Mouse (Mus musculus) ES-E14 (cell line): ENCODE results near the gene Zdhhc13. TPM values are rescaled to one million over a fixed set of nuclear protein-coding genes. Genes with fewer than 3 reads are reported as not detected.
A peak's percentile ranks its signal among the peaks of the same experiment; 100 is the strongest.

Experiments
- DNase-seq: peaks from one replicate; pipeline ENCODE4 v3.0.0-alpha.2; 2013; ENCODE audit warnings: low read depth, low spot score
- H3K27ac ChIP-seq: 2 replicates; pipeline ENCODE4 v1.5.1; 2012; ENCODE audit warnings: low read depth, mild to moderate bottlenecking, low read length, moderate library complexity, mixed read lengths; ENCODE audit not compliant: poor library complexity, insufficient read depth, severe bottlenecking
- H3K36me3 ChIP-seq: 2 replicates; pipeline ENCODE4 v1.6.1; 2012; ENCODE audit warnings: mild to moderate bottlenecking, low read length, moderate library complexity, mixed read lengths; ENCODE audit not compliant: control insufficient read depth, poor library complexity, insufficient read depth, severe bottlenecking
- H3K4me1 ChIP-seq, 2 experiments: fragments of 150-350 bp in 1 of 2; sonication (generic) in 1 of 2; 2 replicates each; pipeline ENCODE4 v1.6.1; 2012; ENCODE audit warnings: low read length in 2 of 2, mild to moderate bottlenecking in 1 of 2, mixed read lengths in 1 of 2; ENCODE audit not compliant: control insufficient read depth in 2 of 2, insufficient read depth in 2 of 2, poor library complexity in 1 of 2
- H3K4me3 ChIP-seq, 2 experiments: fragments of 150-350 bp in 1 of 2; sonication (generic) in 1 of 2; 2 replicates each; pipeline ENCODE4 v1.5.1; 2012; ENCODE audit warnings: low read length in 2 of 2, low read depth in 1 of 2, mild to moderate bottlenecking in 1 of 2, mixed read lengths in 1 of 2; ENCODE audit not compliant: insufficient read depth in 1 of 2, poor library complexity in 1 of 2, severe bottlenecking in 1 of 2
- H3K9ac ChIP-seq: 2 replicates; pipeline ENCODE4 v1.6.1; 2012; ENCODE audit warnings: low read depth, mild to moderate bottlenecking, low read length, mixed read lengths; ENCODE audit not compliant: poor library complexity, insufficient read depth, severe bottlenecking
- H3K9me3 ChIP-seq: fragments of 150-350 bp; sonication (generic); 2 replicates; pipeline ENCODE4 v1.6.1; 2012; ENCODE audit warnings: low read depth, mild to moderate bottlenecking, low read length; ENCODE audit not compliant: control insufficient read depth, insufficient read depth
- CHD2 ChIP-seq: IDR thresholded peaks from 2 replicates; pipeline ENCODE4 v1.6.1; 2014; ENCODE audit warnings: mild to moderate bottlenecking, low read depth, low read length, inconsistent platforms
- HCFC1 ChIP-seq: IDR thresholded peaks from 2 replicates; pipeline ENCODE4 v1.6.1; 2012; ENCODE audit warnings: low read length, inconsistent platforms, borderline replicate concordance; ENCODE audit not compliant: insufficient read depth
- MAFK ChIP-seq: IDR thresholded peaks from 2 replicates; pipeline ENCODE4 v1.6.1; 2014; ENCODE audit warnings: mild to moderate bottlenecking, low read depth, low read length, inconsistent platforms; ENCODE audit not compliant: insufficient read depth
- ZC3H11A ChIP-seq: IDR thresholded peaks from 2 replicates; pipeline ENCODE4 v1.6.1; 2012; ENCODE audit warnings: low read depth, mild to moderate bottlenecking, inconsistent platforms, low read length, borderline replicate concordance
- ZNF384 ChIP-seq: IDR thresholded peaks from 2 replicates; pipeline ENCODE4 v1.6.1; 2012; ENCODE audit warnings: low read depth, low read length, inconsistent platforms
- in situ Hi-C, 2 experiments: fragments of 600-800 bp; cut with MboI; formaldehyde crosslinking; loops; one replicate each; pipeline ENCODE4 v1.15.1; 2025; ENCODE audit warnings: low sequenced_read_pairs in 2 of 2, inconsistent platforms in 1 of 2; ENCODE audit not compliant: unreplicated experiment in 2 of 2
- total RNA-seq: library from RNA; depleted of rRNA; stranded (reverse); fragments of 300-350 nt; gene quantifications from 2 replicates; pipeline ENCODE4 v1.2.3, GENCODE M21; 2012

Gene Zdhhc13
- total RNA-seq, 1 experiment, result 58.0 TPM

GRCm38 (mm10) chr7:48803381-48803780 is 14.6 kb downstream of the Zdhhc13 start:
- in situ Hi-C loops, result no loop called here
- Histone ChIP-seq H3K36me3 (peaks cover 13% of the 10 kb centered on the region), H3K9me3 (no peaks in the 10 kb centered on the region), H3K9ac (no peak overlapping the region), H3K4me3 (no peak overlapping the region), H3K27ac (no peak overlapping the region), H3K4me1 (no peaks in the 10 kb centered on the region)
- DNase-seq, result no peak
- TF ChIP-seq HCFC1 (no peak), MAFK (no peak), ZC3H11A (no peak), ZNF384 (no peak), CHD2 (no peak)

- in situ Hi-C loops, result no loop called here
- TF ChIP-seq MAFK (no peak), HCFC1 (no peak), ZNF384 (no peak), ZC3H11A (no peak), CHD2 (no peak)
- Histone ChIP-seq H3K9ac (no peak overlapping the region), H3K4me3 (no peak overlapping the region), H3K4me1 (no peaks in the 10 kb centered on the region), H3K27ac (no peak overlapping the region), H3K36me3 (peaks cover 13% of the 10 kb centered on the region), H3K9me3 (no peaks in the 10 kb centered on the region)
- peak; percentile 38 for DNase-seq
These were observed 17.8 kb downstream of the Zdhhc13 start for GRCm38 (mm10) chr7:48806587-48806986.

- Histone ChIP-seq H3K9ac (no peak overlapping the region), H3K36me3 (peaks cover 7% of the 10 kb centered on the region), H3K27ac (no peak overlapping the region), H3K4me1 (no peaks in the 10 kb centered on the region), H3K4me3 (no peak overlapping the region), H3K9me3 (no peaks in the 10 kb centered on the region)
- TF ChIP-seq ZNF384 (no peak), HCFC1 (no peak), ZC3H11A (no peak), MAFK (no peak), CHD2 (no peak)
- no peak for DNase-seq
- in situ Hi-C loops, result no loop called here
These were observed 21.8 kb downstream of the Zdhhc13 start for GRCm38 (mm10) chr7:48810652-48811051.

- H3K9ac ChIP-seq, result no peak overlapping the region
- H3K9me3 ChIP-seq, result no peaks in the 10 kb centered on the region
- H3K4me1 ChIP-seq, result no peaks in the 10 kb centered on the region
- H3K27ac ChIP-seq, result no peak overlapping the region
- H3K36me3 ChIP-seq, result peaks cover 4% of the 10 kb centered on the region
- no peak overlapping the region for H3K4me3 ChIP-seq
- in situ Hi-C loops, result no loop called here
- no peak for DNase-seq
- TF ChIP-seq CHD2, result no peak
- TF ChIP-seq HCFC1, result no peak
- no peak for TF ChIP-seq ZNF384
- no peak for TF ChIP-seq ZC3H11A
- no peak for TF ChIP-seq MAFK
These were observed 23.6 kb downstream of the Zdhhc13 start for GRCm38 (mm10) chr7:48812358-48812757.

- H3K36me3 ChIP-seq, result peaks cover 7% of the 10 kb centered on the region
- H3K4me1 ChIP-seq, result no peaks in the 10 kb centered on the region
- no peaks in the 10 kb centered on the region for H3K9me3 ChIP-seq
- TF ChIP-seq ZNF384 (no peak), HCFC1 (no peak), CHD2 (no peak), MAFK (no peak), ZC3H11A (no peak)
- DNase-seq, result no peak
- in situ Hi-C loops, result no loop called here
- H3K4me3 ChIP-seq, result no peak overlapping the region
- no peak overlapping the region for H3K27ac ChIP-seq
- no peak overlapping the region for H3K9ac ChIP-seq
These were observed 24.8 kb downstream of the Zdhhc13 start for GRCm38 (mm10) chr7:48813594-48813993.
